Mouse (Mus musculus) limb, embryonic 14.5 days (tissue): ENCODE measurements around the gene Cst13. TPM values are rescaled to one million over a fixed set of nuclear protein-coding genes. Genes with fewer than 3 reads are reported as not detected.

Source experiments
- ATAC-seq: fragments of 200-750 bp; cut with Nextera tagmentation; 2 replicates; pipeline ENCODE4 v1.8.0; 2017; ENCODE audit warnings: low read depth, moderate number of reproducible peaks, moderate TSS enrichment; ENCODE audit not compliant: low FRiP score
- DNase-seq: peaks from one replicate; pipeline ENCODE4 v3.0.0-alpha.2; 2015; ENCODE audit warnings: low spot score
- H3K27ac ChIP-seq: fragments of 300-500 bp; sonication (generic); replicated peaks from 2 replicates; pipeline ENCODE4 v1.5.1; 2014; ENCODE audit warnings: low read depth, mild to moderate bottlenecking, low read length, moderate library complexity, mixed read lengths
- H3K27me3 ChIP-seq: fragments of 300-500 bp; sonication (generic); 2 replicates; pipeline ENCODE4 v1.6.1; 2014; ENCODE audit warnings: low read length, mixed read lengths; ENCODE audit not compliant: control insufficient read depth, insufficient read depth
- H3K36me3 ChIP-seq: fragments of 300-500 bp; sonication (generic); 2 replicates; pipeline ENCODE4 v1.6.1; 2014; ENCODE audit warnings: mild to moderate bottlenecking, low read length, moderate library complexity, mixed read lengths; ENCODE audit not compliant: control insufficient read depth, insufficient read depth
- H3K4me1 ChIP-seq: fragments of 300-500 bp; sonication (generic); 2 replicates; pipeline ENCODE4 v1.6.1; 2014; ENCODE audit warnings: antibody characterized with exemption, low read length, mixed read lengths; ENCODE audit not compliant: control insufficient read depth, insufficient read depth
- H3K4me2 ChIP-seq: fragments of 300-500 bp; sonication (generic); replicated peaks from 2 replicates; pipeline ENCODE4 v1.6.1; 2014; ENCODE audit warnings: low read depth, mild to moderate bottlenecking, low read length, moderate library complexity; ENCODE audit not compliant: severe bottlenecking
- H3K4me3 ChIP-seq: fragments of 300-500 bp; sonication (generic); replicated peaks from 2 replicates; pipeline ENCODE4 v1.5.1; 2014; ENCODE audit warnings: low read length
- H3K9ac ChIP-seq: fragments of 300-500 bp; sonication (generic); 2 replicates; pipeline ENCODE4 v1.6.1; 2014; ENCODE audit warnings: mild to moderate bottlenecking, low read depth, low read length, moderate library complexity; ENCODE audit not compliant: severe bottlenecking
- H3K9me3 ChIP-seq: fragments of 300-500 bp; sonication (generic); 2 replicates; pipeline ENCODE4 v1.6.1; 2016; ENCODE audit warnings: low read length; ENCODE audit not compliant: control insufficient read depth
- POLR2A ChIP-seq: fragments of 200-500 bp; IDR thresholded peaks from 2 replicates; pipeline ENCODE4 v1.8.0; 2012; ENCODE audit warnings: inconsistent platforms, mild to moderate bottlenecking, moderate library complexity, borderline replicate concordance; ENCODE audit not compliant: insufficient read depth, insufficient read length; ENCODE audit errors: extremely low read depth
- WGBS: fragments of 180-500 bp; shearing (Covaris S2); extraction: QIAGEN DNeasy Blood & Tissue Kit; methylation state at CpG from one replicate; pipeline ENCODE4 v1.1.7; 2014; 5-methylcytosine and 5-hydroxymethylcytosine counted together
- polyA plus RNA-seq, 2 experiments: library from polyadenylated mRNA; depleted of rRNA in 1 of 2; stranded (reverse) in 1 of 2; unstranded in 1 of 2; fragments of >200 nt; fragmentation: Nextera tagmentation in 1 of 2; extraction: Ambion mirVana in 1 of 2; gene quantifications; 2 replicates each; pipeline versions ENCODE4 v1.2.1 to v1.2.3; 2012 to 2014

Cst13 gene
- polyA plus RNA-seq, 2 experiments = not detected

- Histone ChIP-seq H3K27me3 (no peaks in the 10 kb centered on the region), H3K9me3 (no peaks in the 10 kb centered on the region), H3K4me3 (no peak overlapping the region), H3K9ac (no peak overlapping the region), H3K4me1 (no peaks in the 10 kb centered on the region), H3K27ac (no peak overlapping the region), H3K36me3 (no peaks in the 10 kb centered on the region), H3K4me2 (no peak overlapping the region)
- WGBS = 53% methylated on average over 6 of the region's 6 CpGs
- ATAC-seq (no peak), DNase-seq (no peak)
- TF ChIP-seq POLR2A = no peak
Observed at GRCm38 (mm10) chr2:148806696-148807095, 13.2 kb upstream of the Cst13 start.

- Histone ChIP-seq H3K4me2 (no peak overlapping the region), H3K9me3 (no peaks in the 10 kb centered on the region), H3K4me3 (no peak overlapping the region), H3K9ac (no peak overlapping the region), H3K27ac (no peak overlapping the region), H3K36me3 (no peaks in the 10 kb centered on the region), H3K27me3 (no peaks in the 10 kb centered on the region), H3K4me1 (no peaks in the 10 kb centered on the region)
- ATAC-seq (no peak), DNase-seq (no peak)
- whole genome bisulfite sequencing = 53% methylated on average over 1 of the region's 1 CpGs
- no peak for TF ChIP-seq POLR2A
Observed at GRCm38 (mm10) chr2:148825986-148826385, 6.1 kb downstream of the Cst13 start.

GRCm38 (mm10) chr2:148834912-148835311 lies 15.0 kb downstream of the Cst13 start, which contains the start of gene Cst9:
Gene Cst9, plus strand, starts transcription at chr2:148835147.
- H3K4me3 ChIP-seq = no peak within 1 kb of the TSS
- DNase-seq = no peak
- no peak for ATAC-seq
- H3K4me1 ChIP-seq = no peaks in the 10 kb centered on the region
- TF ChIP-seq POLR2A = no peak
- H3K9me3 ChIP-seq = no peaks in the 10 kb centered on the region
- H3K36me3 ChIP-seq = no peaks in the 10 kb centered on the region
- WGBS = 59% methylated on average over 4 of the region's 4 CpGs
- H3K9ac ChIP-seq = no peak within 1 kb of the TSS
- H3K4me2 ChIP-seq = no peak within 1 kb of the TSS
- no peak within 1 kb of the TSS for H3K27ac ChIP-seq
- H3K27me3 ChIP-seq = no peaks in the 10 kb centered on the region

- no peak overlapping the region for H3K4me3 ChIP-seq
- H3K27me3 ChIP-seq = no peaks in the 10 kb centered on the region
- DNase-seq (no peak), ATAC-seq (no peak)
- no peak for TF ChIP-seq POLR2A
- no peaks in the 10 kb centered on the region for H3K9me3 ChIP-seq
- WGBS = 89% methylated on average over 5 of the region's 5 CpGs
- no peak overlapping the region for H3K9ac ChIP-seq
- no peaks in the 10 kb centered on the region for H3K36me3 ChIP-seq
- no peak overlapping the region for H3K4me2 ChIP-seq
- no peaks in the 10 kb centered on the region for H3K4me1 ChIP-seq
- no peak overlapping the region for H3K27ac ChIP-seq
Observed at GRCm38 (mm10) chr2:148838075-148838777, 18.3 kb downstream of the Cst13 start.

GRCm38 (mm10) chr2:148839224-148839623 lies 19.3 kb downstream of the Cst13 start:
- DNase-seq (no peak), ATAC-seq (no peak)
- WGBS = 82% methylated on average over 2 of the region's 2 CpGs
- no peaks in the 10 kb centered on the region for H3K36me3 ChIP-seq
- TF ChIP-seq POLR2A = no peak
- H3K27me3 ChIP-seq = no peaks in the 10 kb centered on the region
- no peak overlapping the region for H3K4me2 ChIP-seq
- H3K4me3 ChIP-seq = no peak overlapping the region
- H3K4me1 ChIP-seq = no peaks in the 10 kb centered on the region
- H3K9me3 ChIP-seq = no peaks in the 10 kb centered on the region
- H3K9ac ChIP-seq = no peak overlapping the region
- no peak overlapping the region for H3K27ac ChIP-seq
